Mouse (Mus musculus) hindbrain, embryonic 12.5 days (tissue): ENCODE measurements around the gene Abcf2. TPM values are rescaled to one million over a fixed set of nuclear protein-coding genes. Genes with fewer than 3 reads are reported as not detected.

Experiments
- ATAC-seq: fragments of 200-750 bp; cut with Nextera tagmentation; 2 replicates; pipeline ENCODE4 v1.8.0; 2017; ENCODE audit warnings: moderate TSS enrichment; ENCODE audit not compliant: low FRiP score
- H3K27ac ChIP-seq: fragments of 300-500 bp; sonication (generic); 2 replicates; pipeline ENCODE4 v1.5.1; 2016; ENCODE audit warnings: mild to moderate bottlenecking
- H3K27me3 ChIP-seq: fragments of 300-500 bp; sonication (generic); 2 replicates; pipeline ENCODE4 v1.6.1; 2016; ENCODE audit warnings: mild to moderate bottlenecking
- H3K36me3 ChIP-seq: fragments of 300-500 bp; sonication (generic); 2 replicates; pipeline ENCODE4 v1.6.1; 2016; ENCODE audit warnings: mild to moderate bottlenecking
- H3K4me1 ChIP-seq: fragments of 300-500 bp; sonication (generic); 2 replicates; pipeline ENCODE4 v1.6.1; 2016
- H3K4me2 ChIP-seq: fragments of 300-500 bp; sonication (generic); replicated peaks from 2 replicates; pipeline ENCODE4 v1.6.1; 2016; ENCODE audit warnings: mild to moderate bottlenecking
- H3K4me3 ChIP-seq: fragments of 300-500 bp; sonication (generic); 2 replicates; pipeline ENCODE4 v1.5.1; 2016; ENCODE audit warnings: mild to moderate bottlenecking
- H3K9ac ChIP-seq: fragments of 300-500 bp; sonication (generic); 2 replicates; pipeline ENCODE4 v1.6.1; 2016; ENCODE audit warnings: mild to moderate bottlenecking, moderate library complexity
- H3K9me3 ChIP-seq: fragments of 300-500 bp; sonication (generic); replicated peaks from 2 replicates; pipeline ENCODE4 v1.6.1; 2016; ENCODE audit warnings: mild to moderate bottlenecking
- WGBS: fragments of 180-500 bp; shearing (Covaris S2); methylation state at CpG from one replicate; pipeline ENCODE4 v1.1.7; 2016; 5-methylcytosine and 5-hydroxymethylcytosine counted together
- polyA plus RNA-seq: library from polyadenylated mRNA; unstranded; fragments of >200 nt; fragmentation: Nextera tagmentation; extraction: Ambion mirVana; gene quantifications from 2 replicates; pipeline ENCODE4 v1.2.1, GENCODE M21; 2016

Abcf2 gene
- polyA plus RNA-seq, 1 experiment from 2014 or later = 108 TPM

DNA sequence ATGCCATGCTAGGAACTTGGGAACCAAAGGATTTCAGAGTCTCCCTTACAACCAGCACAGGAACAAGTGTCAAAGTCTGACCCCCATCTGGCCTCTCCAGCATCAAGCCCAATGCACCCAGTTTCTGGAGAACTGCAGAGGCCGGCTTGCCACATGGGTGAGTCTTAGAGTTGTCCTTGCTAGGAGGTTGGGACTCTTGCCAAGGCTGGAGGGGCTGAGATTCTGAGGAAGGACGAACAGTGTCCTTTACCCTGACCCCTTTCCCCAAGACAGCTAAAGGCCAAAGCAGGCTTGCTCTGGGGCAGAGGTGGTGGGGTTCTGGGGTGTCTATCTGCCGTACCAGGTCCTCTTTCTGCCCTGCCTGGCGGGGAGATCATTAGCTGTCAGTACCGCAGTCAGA is 40.8 kb downstream of the Abcf2 start:
- no peak overlapping the region for H3K9ac ChIP-seq
- H3K27me3 ChIP-seq = peaks cover 22% of the 10 kb centered on the region
- H3K4me3 ChIP-seq = no peak overlapping the region
- no peak overlapping the region for H3K27ac ChIP-seq
- H3K4me1 ChIP-seq = peaks cover 17% of the 10 kb centered on the region
- no peaks in the 10 kb centered on the region for H3K36me3 ChIP-seq
- WGBS = 82% methylated on average over 5 of the region's 5 CpGs
- H3K9me3 ChIP-seq = no peaks in the 10 kb centered on the region
- H3K4me2 ChIP-seq = no peak overlapping the region
- no peak for ATAC-seq

- Histone ChIP-seq H3K27ac (no peak overlapping the region), H3K4me3 (no peak overlapping the region), H3K36me3 (no peaks in the 10 kb centered on the region), H3K9ac (no peak overlapping the region), H3K27me3 (peaks cover 27% of the 10 kb centered on the region), H3K4me2 (no peak overlapping the region), H3K9me3 (no peaks in the 10 kb centered on the region), H3K4me1 (peaks cover 11% of the 10 kb centered on the region)
- no peak for ATAC-seq
- 79% methylated on average over 3 of the region's 3 CpGs for WGBS
These were observed 41.5 kb downstream of the Abcf2 start for GRCm38 (mm10) chr5:24535731-24536130.

GRCm38 (mm10) chr5:24534292-24534691 is 43.0 kb downstream of the Abcf2 start:
- H3K4me1 ChIP-seq = 0 out of 2 replicates have a peak, but pooled peaks cover 7% of the 10 kb centered on the region
- no peak overlapping the region for H3K9ac ChIP-seq
- no peak overlapping the region for H3K4me3 ChIP-seq
- H3K36me3 ChIP-seq = no peaks in the 10 kb centered on the region
- peaks cover 37% of the 10 kb centered on the region for H3K27me3 ChIP-seq
- H3K4me2 ChIP-seq = no peak overlapping the region
- no peak overlapping the region for H3K27ac ChIP-seq
- WGBS = 60% methylated on average over 5 of the region's 5 CpGs
- no peak for ATAC-seq
- no peaks in the 10 kb centered on the region for H3K9me3 ChIP-seq

GRCm38 (mm10) chr5:24533391-24533790 is 43.9 kb downstream of the Abcf2 start:
- 60% methylated on average over 11 of the region's 11 CpGs for WGBS
- ATAC-seq = no peak
- H3K27me3 ChIP-seq = peaks cover 46% of the 10 kb centered on the region

GRCm38 (mm10) chr5:24530042-24530689 is 47.1 kb downstream of the Abcf2 start:
- WGBS = 19% methylated on average over 24 of the region's 24 CpGs
- peaks cover 72% of the 10 kb centered on the region for H3K27me3 ChIP-seq
- H3K27ac ChIP-seq = no peak overlapping the region
- ATAC-seq = peak; percentile 41
- no peak overlapping the region for H3K4me3 ChIP-seq
- peaks cover 27% of the 10 kb centered on the region for H3K4me1 ChIP-seq
- H3K9me3 ChIP-seq = no peaks in the 10 kb centered on the region
- H3K36me3 ChIP-seq = no peaks in the 10 kb centered on the region
- H3K9ac ChIP-seq = no peak overlapping the region
- H3K4me2 ChIP-seq = no peak overlapping the region

More at GRCm38 (mm10) chr5:24533391-24533790, 43.9 kb downstream of the Abcf2 start:
- Histone ChIP-seq H3K9ac (0 out of 2 replicates have a peak overlapping the region, but pooled peaks have one; percentile 8), H3K4me3 (no peak overlapping the region), H3K4me2 (no peak overlapping the region), H3K9me3 (no peaks in the 10 kb centered on the region), H3K4me1 (0 out of 2 replicates have a peak, but pooled peaks cover 8% of the 10 kb centered on the region), H3K36me3 (no peaks in the 10 kb centered on the region), H3K27ac (no peak overlapping the region)

GRCm38 (mm10) chr5:24527780-24528179 is 49.5 kb downstream of the Abcf2 start:
- Histone ChIP-seq H3K4me1 (peaks cover 32% of the 10 kb centered on the region), H3K27ac (no peak overlapping the region), H3K4me2 (peak overlapping the region; percentile 86; the same call in 1 of the 2 replicates), H3K9ac (no peak overlapping the region), H3K9me3 (no peaks in the 10 kb centered on the region), H3K36me3 (no peaks in the 10 kb centered on the region), H3K4me3 (no peak overlapping the region), H3K27me3 (peaks cover 85% of the 10 kb centered on the region)
- no peak for ATAC-seq
- WGBS = 14% methylated on average over 6 of the region's 6 CpGs

DNA sequence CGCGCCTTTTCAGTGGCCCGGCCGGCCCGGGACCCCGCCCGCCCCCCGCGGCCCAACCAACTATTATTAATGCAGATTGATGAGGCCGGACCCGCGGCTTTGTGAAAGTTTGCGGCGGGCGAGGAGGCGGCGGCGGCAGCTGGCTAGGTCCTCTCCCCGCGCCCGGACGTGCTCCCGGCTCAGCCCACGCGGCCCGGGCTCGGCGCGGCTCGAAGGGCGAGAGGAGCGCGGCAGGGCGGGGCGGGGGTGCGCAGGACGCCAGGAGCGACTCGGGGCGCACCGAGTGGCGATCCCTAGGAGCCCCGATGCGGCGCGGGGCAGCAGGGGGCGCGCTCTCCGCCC is 50.4 kb downstream of the Abcf2 start, which contains the start of gene Gbx1:
TSS of gene Gbx1 (minus strand) at position 314 of the 342 bp plus-strand sequence.
- peak; percentile 45 for ATAC-seq
- under 1% methylated on average over 38 of the region's 49 CpGs for WGBS
- no peaks in the 10 kb centered on the region for H3K36me3 ChIP-seq
- peak within 1 kb of the TSS; percentile 53 for H3K4me3 ChIP-seq
- peaks cover 32% of the 10 kb centered on the region for H3K4me1 ChIP-seq
- peak within 1 kb of the TSS; percentile 72 for H3K9ac ChIP-seq
- 0 out of 2 replicates have a peak within 1 kb of the TSS, but pooled peaks have one; percentile 13 for H3K27ac ChIP-seq
- H3K9me3 ChIP-seq = no peaks in the 10 kb centered on the region
- H3K4me2 ChIP-seq = peak within 1 kb of the TSS; percentile 86
- peaks cover 88% of the 10 kb centered on the region for H3K27me3 ChIP-seq

GRCm38 (mm10) chr5:24526190-24526888 is 50.9 kb downstream of the Abcf2 start:
- peak overlapping the region; percentile 72 for H3K9ac ChIP-seq
- H3K36me3 ChIP-seq = no peaks in the 10 kb centered on the region
- peak; percentile 59 for ATAC-seq
- WGBS = under 1% methylated on average over 56 of the region's 109 CpGs
- no peaks in the 10 kb centered on the region for H3K9me3 ChIP-seq
- H3K4me1 ChIP-seq = peaks cover 32% of the 10 kb centered on the region
- H3K4me3 ChIP-seq = peak overlapping the region; percentile 53
- peak overlapping the region; percentile 86 for H3K4me2 ChIP-seq
- H3K27ac ChIP-seq = no peak overlapping the region
- H3K27me3 ChIP-seq = peaks cover 89% of the 10 kb centered on the region

DNA sequence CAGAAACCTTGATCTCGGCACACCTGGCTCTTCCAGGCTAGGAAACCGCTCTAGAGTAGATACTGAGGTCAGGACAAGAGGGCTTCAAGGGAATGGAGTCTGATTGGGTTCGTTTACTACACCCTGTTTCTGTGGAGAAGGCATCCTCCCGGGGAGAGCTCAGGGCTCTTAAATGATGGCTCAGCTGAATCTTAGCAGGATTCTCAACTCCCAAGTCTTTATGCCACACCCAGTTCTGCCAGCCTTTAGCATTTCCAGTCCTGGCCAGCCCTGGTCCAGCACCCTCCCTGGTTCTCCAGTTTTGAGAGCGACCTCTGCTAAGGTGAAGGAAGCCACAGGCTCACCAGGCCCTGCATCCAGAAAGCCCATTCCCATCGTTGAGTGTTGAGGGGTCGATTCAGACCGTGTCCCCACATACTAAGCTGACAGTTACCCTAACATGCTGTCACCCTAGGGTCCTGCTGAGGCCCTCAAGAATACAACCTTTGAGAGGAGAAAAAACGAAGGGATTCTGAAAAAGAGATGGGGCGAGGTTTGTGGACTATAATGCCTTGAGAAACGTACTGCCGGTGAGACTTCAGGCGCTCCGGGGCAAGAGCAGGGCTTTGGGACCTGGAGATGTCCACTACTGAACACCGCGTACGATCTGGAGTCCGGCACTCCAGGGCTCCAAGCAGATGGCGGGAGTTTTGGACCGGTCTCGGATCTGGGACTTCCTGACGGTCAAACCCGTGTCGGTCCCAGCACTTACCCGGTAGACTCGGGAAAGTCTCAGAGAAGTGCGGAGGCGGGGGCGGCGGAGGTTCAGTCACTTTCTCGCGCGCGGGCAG is 51.7 kb downstream of the Abcf2 start:
- Histone ChIP-seq H3K27ac (no peak overlapping the region), H3K9ac (peak overlapping the region; percentile 72), H3K4me1 (peaks cover 32% of the 10 kb centered on the region), H3K9me3 (no peaks in the 10 kb centered on the region), H3K36me3 (no peaks in the 10 kb centered on the region), H3K4me2 (peak overlapping the region; percentile 86), H3K27me3 (peaks cover 84% of the 10 kb centered on the region), H3K4me3 (peak overlapping the region; percentile 53)
- ATAC-seq = no peak
- 2% methylated on average over 34 of the region's 34 CpGs for WGBS

- 8% methylated on average over 4 of the region's 4 CpGs for WGBS
- H3K9me3 ChIP-seq = no peaks in the 10 kb centered on the region
- H3K4me2 ChIP-seq = peak overlapping the region; percentile 86
- H3K4me1 ChIP-seq = peaks cover 32% of the 10 kb centered on the region
- no peak overlapping the region for H3K27ac ChIP-seq
- ATAC-seq = no peak
- peaks cover 81% of the 10 kb centered on the region for H3K27me3 ChIP-seq
- no peak overlapping the region for H3K9ac ChIP-seq
- H3K4me3 ChIP-seq = peak overlapping the region; percentile 53; the same call in 1 of the 2 replicates
- H3K36me3 ChIP-seq = no peaks in the 10 kb centered on the region
These were observed 52.7 kb downstream of the Abcf2 start for GRCm38 (mm10) chr5:24524522-24524921.

DNA sequence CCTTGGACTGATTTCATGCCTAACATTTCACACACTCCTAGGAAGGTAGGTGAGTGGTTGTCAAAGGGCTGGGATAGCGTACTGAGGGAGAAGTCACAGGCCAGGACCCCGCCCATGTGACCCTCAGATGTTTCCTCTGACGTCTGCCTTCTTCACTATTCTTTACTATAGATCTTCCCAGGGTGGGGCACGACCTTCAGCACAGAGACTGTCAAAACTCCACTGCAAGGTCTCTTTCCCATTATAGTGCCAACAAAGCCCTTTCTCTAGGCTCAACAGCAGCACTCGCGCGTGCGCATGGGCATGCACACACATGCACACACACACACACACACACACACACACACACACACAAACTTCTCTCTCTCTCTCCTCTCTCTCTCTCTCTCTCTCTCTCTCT is 53.5 kb downstream of the Abcf2 start:
- Histone ChIP-seq H3K9ac (no peak overlapping the region), H3K4me3 (peak overlapping the region; percentile 53; the same call in 1 of the 2 replicates)

DNA sequence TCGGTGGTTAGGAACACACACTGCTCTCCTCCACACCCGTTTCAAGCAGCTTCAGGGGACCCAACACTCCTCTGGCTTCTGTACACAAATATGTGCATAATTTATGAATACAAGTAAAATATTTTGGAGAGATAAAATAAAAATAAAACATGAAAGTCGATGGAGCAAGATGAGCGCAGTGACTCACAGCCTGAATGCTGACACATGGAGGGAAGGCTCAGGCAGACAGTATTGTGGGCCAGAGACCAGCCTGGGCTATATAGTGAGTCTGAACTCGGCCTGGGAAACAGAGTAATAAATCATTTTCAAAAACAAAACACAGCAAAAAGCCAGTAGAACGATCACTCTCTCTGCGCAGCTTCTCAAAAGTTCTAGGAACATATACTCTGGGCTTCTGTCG is 55.9 kb downstream of the Abcf2 start:
- Histone ChIP-seq H3K27me3 (peaks cover 60% of the 10 kb centered on the region), H3K27ac (no peak overlapping the region), H3K4me1 (peaks cover 14% of the 10 kb centered on the region), H3K4me3 (no peak overlapping the region), H3K9me3 (no peaks in the 10 kb centered on the region), H3K36me3 (no peaks in the 10 kb centered on the region), H3K9ac (no peak overlapping the region), H3K4me2 (no peak overlapping the region)
- 72% methylated on average over 8 of the region's 8 CpGs for WGBS
- no peak for ATAC-seq

More for the DNA sequence above, 53.5 kb downstream of the Abcf2 start:
- Histone ChIP-seq H3K4me1 (peaks cover 28% of the 10 kb centered on the region), H3K36me3 (no peaks in the 10 kb centered on the region), H3K4me2 (peak overlapping the region; percentile 86), H3K27me3 (peaks cover 73% of the 10 kb centered on the region), H3K9me3 (no peaks in the 10 kb centered on the region), H3K27ac (no peak overlapping the region)
- ATAC-seq = no peak
- 36% methylated on average over 8 of the region's 8 CpGs for WGBS
